Mouse (Mus musculus) olfactory bulb, adult 2 months (tissue): ENCODE measurements at regions not wholly inside any gene's neighbourhood (a gene's known extent, or its start where the extent isn't known, plus 50 kb on each side); places are given as distances from the start of the nearest gene placed in this dataset.

ENCODE experiments used
- CTCF ChIP-seq: fragments of 200-500 bp; IDR thresholded peaks from 2 replicates; pipeline ENCODE4 v1.5.1; 2012; ENCODE audit warnings: low read depth, mild to moderate bottlenecking, low read length, moderate library complexity; ENCODE audit not compliant: insufficient read depth
- POLR2A ChIP-seq: fragments of 200-500 bp; IDR thresholded peaks from 2 replicates; pipeline ENCODE4 v1.6.1; 2012; ENCODE audit warnings: mild to moderate bottlenecking, low read depth, low read length, moderate library complexity; ENCODE audit not compliant: insufficient read depth

- TF ChIP-seq CTCF (no peak), POLR2A (no peak)
These were observed 965.8 kb downstream of the Ndufa4 start for GRCm38 (mm10) chr6:10941470-10941869.
